Mouse (Mus musculus) retina, postnatal 1 day (tissue): ENCODE data around the gene Knstrn.
A peak's percentile ranks its signal among the peaks of the same experiment; 100 is the strongest.

Experiments
- DNase-seq: peaks from one replicate; pipeline ENCODE4 v3.0.0-alpha.2; 2012

The Knstrn gene

DNA sequence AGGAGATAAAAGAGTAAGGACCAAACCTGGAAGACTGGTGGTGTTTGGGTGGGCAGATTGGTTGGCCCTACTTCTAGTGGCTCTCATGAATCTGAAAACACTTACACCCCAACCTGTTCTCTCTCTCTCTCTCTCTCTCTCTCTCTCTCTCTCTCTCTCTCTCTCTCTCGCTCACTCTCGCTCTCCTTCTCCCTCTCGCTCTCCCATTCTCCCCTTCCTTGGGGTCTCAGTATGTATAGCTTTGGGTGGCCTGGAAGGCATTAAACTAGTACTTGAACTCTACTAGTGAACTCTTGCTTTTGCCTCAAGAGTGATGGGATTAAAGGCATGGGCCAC is 48.5 kb downstream of the Knstrn start:
- no peak for DNase-seq

DNA sequence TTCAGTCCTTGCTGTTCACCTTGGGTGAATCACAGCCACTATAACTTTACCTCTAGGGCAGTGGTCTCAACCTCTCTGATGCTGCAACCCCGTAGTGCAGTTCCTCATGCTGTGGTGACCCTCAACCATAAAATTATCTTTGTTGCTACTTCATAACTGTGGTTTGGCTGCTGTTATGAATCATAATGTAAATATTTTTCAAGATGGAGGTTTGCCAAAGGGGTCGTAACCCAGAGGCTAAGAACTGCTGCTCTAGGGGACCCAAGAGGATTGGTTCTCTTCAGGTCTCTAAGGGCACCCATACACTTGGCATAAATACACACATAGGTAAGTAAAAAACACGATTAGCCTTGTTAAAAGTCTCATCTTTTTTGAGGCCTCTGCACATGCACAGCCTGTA is 56.8 kb downstream of the Knstrn start:
- no peak for DNase-seq

DNA sequence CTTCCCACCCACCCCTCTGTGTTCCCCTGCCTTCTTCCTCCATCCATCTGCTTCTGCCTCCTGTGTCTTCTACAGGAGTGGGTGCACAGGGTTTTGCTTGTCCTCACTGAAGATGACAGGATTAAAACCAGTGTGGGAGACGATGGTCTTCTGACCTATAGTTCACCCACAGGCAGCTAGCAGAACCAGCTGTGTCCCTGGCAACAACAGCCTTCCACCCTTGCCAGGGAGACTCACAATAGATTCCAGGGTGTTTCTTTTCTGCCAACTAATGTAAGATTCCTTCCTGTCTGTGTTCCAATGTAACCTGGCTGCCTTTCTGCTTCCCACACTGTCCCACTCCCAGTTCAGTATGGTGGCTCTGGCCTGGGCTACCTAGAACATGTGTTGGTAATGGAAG is 57.2 kb downstream of the Knstrn start:
- DNase-seq: no peak

DNA sequence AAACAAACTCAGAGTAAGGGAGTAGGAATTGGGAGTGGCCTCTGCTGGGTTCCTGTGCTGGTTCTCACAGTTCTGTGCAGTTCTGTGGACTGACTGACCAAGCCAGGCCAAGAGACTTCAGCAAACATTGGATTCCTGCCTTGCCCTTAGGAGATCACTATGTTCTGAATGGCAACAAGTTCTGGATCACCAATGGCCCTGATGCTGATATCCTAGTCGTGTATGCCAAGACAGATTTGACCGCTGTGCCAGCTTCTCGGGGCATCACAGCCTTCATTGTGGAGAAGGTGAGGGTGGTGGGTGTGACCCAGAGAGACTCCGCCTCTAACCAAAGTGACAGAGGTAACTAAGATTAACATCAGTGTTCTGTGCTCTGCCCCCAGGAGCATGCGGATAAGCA is 59.2 kb downstream of the Knstrn start:
- no peak for DNase-seq

DNA sequence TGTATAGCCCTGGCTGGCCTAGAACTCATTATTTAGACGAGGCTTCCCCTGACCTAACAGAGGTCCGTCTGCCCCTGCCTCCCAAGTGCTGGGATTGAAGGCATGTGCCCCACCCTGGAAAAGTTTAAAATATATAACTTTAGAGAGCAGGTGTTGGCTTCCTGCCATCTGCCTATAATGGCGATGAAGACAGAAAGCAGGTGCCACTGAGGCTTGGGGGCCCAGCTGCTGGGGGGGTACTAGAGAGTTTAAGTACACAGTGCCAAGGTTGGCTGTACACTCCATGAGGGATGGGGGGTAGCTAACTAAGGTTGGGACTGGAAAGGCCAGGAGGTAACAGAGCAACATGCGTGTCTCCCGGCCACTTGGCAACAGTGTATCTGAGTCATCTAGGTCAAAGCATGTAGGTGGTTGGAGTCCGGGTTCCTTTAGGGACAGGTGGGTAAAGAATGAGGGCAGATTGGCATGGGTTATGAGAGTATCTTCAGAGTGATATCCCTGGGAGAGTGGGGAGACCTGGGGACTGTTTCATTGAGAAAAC is 60.2 kb downstream of the Knstrn start:
- DNase-seq: no peak

DNA sequence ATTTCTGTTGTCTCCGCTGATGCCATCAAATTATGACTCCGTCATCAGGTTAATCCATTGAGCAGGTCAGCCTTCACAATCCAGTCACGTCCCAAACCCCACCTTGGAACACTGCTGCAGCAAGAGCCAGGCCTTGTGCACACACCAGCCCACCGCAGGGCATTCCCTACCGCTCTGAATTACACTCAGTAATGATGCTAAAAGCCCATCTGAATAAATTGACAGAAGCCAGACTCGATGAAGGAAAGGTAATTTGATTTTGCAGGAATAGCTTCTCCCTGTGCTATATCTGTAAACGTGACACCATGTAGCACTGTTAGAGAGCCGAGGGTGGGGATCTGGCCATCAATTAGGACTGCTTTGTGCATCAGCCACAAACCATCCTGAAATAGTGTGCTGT is 61.5 kb downstream of the Knstrn start:
- no peak for DNase-seq

DNA sequence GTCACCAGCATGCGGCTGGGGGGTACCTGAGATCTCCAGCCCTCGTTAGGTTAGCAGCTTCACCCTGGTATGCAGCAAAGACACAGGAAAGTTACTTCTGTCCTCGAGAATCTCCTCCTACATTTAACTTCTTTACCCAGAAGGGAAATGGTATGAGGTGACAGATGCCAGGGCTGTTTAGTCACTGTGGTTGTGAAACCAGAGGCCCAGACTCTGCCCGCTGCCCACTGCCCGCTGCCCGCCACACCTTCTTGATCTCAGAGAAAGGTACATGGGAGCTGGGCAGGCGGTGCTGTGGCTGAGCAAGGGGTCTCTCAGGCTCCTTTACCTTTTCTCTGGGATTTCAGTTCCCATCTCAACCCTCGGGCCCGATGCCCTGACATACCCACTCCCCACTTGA is 62.6 kb downstream of the Knstrn start:
- no peak for DNase-seq

DNA sequence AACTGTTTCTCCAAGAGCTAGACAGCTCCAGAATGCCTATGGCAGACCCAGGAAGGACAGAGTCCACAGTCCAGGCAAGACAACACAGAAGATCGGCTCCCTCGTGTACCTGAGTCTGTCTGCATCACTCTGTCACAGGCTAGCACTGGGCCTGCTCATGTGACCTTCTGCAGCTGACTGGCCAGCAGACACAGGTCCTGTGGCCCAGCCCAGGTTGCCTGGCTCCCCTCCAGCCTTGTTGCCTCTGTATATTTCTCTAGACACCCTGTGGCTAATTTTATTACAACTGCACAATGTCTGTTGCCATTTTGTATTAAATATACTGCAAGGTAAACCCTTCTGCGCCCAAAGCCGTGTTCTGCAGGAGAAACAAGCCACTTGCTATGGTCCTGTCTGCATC is 67.2 kb downstream of the Knstrn start:
- DNase-seq: no peak

DNA sequence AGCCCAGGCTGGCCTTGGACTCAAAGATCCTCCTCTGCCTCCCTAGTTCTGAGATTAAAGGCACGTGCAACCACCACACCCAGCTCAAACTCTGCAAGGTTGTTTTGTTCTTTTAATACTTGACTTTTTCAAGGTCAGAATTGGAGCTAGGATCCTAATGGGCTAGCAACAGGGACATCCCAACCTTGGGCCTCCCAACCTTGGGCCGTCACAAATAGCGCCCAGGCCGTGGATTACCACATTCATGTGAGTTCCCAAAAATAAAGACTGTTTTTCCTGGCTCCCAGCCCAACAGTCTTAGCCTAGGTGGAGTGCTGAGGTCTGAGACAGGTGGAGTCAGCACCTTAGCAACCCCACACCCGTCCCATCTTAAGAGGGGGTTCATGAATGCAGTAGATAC is 68.2 kb downstream of the Knstrn start:
- DNase-seq: no peak

DNA sequence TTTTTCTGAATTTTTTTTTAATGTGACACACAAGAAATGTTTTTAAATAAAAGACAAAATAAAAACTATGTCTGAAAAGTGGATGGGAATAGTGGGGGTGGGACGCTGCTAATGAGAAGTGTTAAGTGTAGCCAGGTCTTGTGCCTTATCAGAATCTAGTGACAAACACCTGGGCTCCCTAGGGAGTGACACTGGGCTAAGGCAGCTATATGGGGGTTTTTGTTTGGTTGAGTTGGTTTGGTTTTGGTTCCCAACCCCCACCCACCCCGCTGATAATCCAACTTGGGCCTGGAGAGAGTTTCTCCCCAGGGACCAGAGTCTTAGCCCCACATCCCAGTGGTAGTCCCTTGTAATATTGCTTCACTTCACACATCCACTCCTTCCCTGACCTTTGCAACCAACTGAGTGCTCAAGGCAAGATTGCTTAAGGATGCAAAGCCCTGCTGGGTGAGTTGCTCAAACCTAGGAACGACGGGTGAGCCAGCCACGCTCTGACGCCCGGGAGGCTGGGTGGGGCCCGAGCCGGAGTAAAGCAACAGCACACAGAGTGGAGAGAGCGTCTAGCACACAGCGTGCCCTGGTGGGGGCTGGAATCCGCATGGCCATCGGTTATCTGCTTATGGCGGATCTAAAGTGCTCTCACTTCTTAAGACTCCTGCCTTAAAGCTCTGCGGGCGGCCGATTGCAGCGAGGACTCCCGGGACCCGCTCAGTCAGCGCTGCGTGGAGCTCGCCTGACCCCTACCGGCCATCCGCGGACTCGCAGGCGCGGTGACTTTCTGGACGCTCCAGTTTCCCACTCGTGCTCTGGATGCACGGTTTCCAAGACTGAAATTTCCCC is 69.3 kb downstream of the Knstrn start:
- DNase-seq: peak; percentile 89

DNA sequence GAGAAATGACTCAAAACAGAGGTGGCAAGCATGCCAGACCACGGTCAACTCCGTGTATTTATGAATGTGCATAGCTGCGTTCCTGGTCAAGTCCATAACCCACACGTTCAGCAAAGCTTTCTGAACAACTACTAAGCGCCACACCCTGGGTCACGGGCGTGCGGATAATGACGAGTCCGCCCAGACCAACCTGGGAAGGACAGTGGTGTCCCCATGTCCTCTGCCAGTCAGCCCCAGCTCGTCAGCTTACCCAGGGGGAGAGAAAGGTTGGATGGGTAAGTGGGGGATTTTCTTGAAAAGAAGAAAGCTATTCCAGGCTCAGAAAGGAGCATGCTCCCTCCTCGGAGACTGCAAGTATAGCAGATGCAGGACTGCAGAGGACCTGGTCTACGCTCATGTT is 73.6 kb downstream of the Knstrn start:
- DNase-seq: no peak

DNA sequence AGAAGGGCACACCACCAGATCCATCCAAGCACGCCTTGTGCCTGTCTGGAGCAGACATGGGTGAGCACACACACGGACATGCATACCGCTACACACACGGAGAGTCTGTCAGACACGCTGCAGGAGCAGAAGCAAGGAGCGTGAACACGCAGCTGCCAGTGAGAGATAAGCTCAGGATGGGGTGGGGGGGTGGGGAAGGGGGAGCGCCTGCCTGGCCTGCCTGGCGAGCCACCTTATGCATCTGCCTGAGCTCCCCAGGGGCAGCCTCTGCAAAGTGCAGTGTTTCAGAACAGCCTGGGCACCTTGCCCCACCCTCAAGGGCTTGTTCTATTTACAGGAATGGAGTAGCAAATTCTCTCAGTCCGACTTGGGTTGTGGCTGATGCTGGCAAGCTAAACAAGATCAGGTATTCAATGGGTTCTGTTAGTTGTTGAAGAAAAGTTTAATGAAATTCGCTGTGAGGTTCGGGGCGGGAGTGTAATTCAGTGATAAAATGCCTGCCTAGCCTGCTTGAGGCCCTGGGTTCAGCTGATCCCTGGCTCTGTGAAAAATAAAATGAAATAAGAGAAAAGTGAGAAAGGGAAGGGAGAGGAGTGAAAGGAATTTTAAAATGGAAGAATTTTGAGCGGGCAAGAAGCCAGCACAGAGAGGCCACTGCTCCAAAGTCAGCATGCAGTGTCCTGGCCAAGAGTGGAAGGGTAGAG is 74.2 kb downstream of the Knstrn start:
- DNase-seq: peak; percentile 32

DNA sequence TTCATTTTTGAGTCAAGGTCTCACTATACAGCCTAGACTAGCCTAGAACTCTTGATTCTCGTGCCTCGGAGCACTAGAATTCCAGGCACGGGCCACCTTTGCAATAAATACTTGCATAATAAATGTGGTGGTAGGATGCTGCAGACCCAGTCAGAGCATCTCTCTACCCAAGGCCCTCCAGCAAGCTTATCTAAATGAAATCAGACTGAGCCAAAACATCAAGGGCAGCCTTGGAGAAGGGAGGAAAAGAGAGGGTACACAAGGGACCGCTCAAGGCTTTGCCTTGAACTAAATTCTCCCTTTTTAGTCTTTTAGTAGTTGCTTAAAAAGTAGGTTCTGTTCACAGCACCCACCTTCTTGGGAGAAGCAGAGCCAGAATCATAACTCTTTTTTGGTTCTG is 77.4 kb downstream of the Knstrn start:
- DNase-seq: no peak

DNA sequence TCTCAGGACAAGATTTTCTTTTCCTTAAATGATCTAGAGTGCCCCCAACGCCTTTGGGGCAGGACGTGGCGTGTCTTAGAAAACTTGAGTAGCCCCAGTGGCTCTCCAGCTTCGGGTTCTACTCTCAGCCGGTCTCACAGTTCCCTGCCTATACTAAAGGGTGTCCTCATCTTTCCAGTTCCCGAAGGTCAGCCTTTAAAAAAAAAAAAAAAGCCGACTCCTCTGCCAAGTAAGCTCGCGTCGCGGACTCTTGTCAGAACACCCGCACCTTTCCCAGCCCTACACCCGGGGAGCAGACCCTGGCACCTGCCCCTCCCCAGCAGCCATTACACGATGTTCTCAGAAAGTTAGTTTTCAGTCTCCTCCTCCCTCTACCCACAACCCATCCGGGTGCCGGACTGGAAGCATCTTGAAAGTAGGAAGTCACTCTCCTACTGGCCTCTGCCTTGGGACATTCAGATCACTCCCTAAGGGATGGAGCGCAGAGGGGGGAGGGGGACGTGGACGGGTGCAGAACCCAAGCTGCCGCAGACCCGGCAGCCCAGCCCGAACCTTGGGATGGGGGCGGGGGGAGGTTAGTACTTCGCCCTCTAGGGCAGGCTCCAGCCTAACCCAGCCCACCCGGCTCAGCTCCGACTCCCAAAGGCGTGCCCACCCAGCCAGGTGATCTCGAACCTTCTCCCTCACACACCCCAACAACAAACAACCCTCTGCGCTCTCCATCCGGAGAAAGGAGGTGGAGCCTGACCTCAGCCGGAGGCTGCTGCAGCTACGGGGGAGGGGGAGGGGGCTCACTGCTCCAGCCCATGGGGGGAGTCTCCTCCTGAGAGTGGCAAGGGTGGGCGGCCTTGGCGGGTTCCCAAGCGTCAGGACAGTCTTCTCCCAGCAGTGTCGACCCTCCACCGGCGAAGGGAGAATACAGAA is 82.4 kb downstream of the Knstrn start:
- DNase-seq: peak; percentile 72

DNA sequence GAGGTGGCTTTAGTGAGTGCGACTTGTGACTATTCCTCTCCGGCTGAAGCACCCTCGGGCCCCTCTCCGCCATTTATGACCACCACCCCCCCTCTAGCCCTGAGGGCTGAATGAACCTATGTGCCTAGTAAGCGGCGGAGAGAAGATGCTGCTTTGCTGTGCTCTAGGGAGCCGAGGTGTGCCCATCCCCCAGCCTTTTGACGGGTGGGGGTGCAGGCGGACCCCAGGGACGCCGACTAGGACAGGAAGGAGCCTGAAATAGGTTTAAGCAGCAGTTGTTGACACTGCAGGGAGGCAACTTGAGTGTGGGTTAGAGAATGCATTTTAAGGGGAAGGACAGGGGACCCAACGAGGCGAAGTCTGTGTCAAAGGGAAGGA is 83.1 kb downstream of the Knstrn start:
- DNase-seq: no peak

DNA sequence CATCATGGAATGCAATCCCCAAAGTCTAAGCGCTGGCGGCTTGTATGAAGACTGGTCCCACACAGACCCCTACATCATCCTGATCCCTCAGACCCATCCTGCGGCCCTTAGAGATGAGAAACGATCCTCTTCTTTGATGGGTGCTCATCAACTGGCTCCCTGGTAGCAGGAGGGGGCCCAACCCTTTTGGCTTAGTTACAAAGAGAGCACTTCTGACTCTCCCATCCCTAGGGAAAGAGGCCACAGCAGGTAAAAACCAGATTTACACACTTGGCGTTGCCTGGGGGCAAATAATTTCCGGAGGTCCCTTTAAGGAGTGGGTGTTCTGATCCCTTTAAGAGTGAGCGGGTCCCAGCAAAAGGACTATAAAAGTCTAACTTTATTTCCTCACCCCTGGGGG is 83.6 kb downstream of the Knstrn start:
- DNase-seq: peak; percentile 25

DNA sequence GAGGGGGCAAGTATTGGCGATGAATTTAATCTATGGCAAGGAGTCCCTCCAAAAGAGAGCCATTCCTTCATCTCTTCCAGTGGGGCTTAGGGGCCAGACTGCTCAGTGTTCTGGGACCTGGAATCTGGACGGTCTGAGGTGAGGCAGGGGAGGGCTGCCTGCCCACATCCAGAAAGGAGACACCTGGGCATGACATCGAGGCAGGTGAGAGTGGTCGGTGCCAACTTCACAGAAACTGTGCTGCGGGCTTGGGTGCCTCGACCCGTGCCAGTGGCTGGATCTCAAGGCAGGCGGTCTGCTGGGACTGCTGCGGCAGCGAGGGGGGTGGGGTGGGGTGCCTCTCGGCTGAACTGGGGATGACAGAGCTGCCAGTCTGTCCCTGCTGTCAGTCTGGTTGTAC is 84.0 kb downstream of the Knstrn start:
- no peak for DNase-seq

DNA sequence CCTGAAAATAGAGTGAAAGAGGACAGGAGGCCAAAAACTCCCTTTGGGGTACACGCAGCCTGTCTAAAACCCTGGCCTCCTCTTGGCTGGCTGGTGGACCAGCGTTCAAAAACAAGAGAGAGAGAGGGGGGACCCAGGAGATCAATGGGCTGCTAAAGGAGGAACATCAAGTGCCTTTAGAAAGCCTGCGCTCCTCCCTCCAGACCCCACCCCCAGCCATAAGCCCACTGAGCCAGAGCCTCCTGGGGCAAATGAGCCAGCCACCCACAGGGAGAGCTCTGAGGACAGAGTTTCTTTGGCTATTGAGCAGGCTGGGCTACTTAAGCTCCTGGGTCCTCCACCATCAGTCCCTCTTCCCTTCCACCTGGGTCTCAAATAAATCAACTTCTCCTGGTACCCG is 85.0 kb downstream of the Knstrn start:
- DNase-seq: no peak

DNA sequence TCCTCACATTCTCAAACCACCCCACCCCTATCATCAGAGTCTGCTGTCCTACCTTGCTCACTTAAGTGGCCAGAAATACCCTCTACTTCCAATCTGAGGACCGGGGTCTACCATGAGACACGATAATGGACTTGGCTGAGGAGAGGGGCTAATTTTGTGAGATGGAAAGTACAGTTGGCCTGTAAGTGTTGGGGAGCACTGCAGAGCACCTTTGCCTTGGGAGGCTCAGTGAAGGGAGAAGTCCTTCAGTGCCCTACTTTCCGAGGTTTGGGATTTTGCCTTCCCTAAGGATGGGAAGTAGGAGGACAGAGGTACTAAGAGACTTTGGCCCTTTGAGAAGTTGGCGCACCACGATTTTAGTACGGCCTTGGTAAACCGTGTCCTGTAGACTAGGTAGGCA is 85.5 kb downstream of the Knstrn start:
- DNase-seq: no peak

DNA sequence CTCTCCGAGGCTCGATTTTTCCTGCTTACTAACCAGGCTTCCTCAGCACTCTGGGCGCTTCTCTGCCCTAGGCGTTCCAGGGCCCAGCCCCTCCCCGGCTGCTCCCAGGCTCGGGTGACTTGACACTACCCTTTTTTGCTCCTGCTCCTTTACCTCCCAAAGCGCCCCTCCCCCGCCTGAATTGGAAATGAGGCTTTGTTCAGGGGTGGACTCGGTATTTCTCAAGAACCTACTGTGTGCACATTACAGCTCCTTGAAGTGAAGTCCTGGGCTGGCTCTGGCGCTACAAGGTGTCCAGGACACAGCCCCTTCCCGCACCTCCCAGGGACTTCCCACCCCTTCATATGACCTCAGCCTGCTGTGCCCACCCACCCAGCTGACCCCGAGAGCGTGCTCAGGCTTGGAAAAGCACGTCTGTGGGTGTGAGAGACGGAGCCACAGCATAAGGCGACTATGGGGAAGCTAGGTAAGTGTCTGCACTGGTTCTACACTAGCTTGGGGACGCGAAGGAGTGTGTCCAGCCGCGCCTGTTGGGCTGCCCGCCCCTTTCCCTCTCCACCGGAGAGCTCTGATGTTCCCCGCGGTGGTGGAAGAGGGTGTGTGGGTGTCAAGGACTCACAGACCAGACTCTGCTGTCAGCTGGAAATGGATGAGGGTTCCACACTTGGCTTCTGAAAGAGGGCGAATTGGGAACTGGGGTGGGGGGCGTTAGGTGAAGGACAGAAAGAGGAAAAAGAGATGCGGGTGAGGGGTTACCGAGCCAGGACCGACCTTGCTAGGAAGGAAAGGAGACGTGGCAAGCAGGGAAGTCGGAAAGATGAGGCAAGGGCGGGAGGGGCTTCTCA is 86.4 kb downstream of the Knstrn start, which contains the start of gene Bahd1:
Gene Bahd1, plus strand, starts transcription at position 397 of the 845 bp plus-strand sequence.
- DNase-seq: peak; percentile 54

DNA sequence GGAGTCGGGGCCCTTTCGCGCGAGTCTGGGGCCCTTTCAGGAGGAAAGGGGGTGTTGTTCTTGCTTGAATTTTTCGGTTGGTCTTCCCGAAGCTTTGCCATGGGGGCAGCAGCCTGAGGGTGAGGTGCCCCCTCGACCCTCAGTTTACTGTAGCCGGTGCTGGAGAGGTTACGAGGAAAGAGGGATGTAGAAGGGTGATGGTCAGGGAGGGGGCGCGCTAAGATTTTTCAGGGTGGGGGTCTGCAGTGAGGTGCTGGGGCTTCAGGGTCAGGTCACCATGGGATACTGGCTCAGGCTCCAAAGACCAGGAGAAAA is 87.0 kb downstream of the Knstrn start:
- no peak for DNase-seq
